Mouse (Mus musculus) thymus, postnatal 14 days (tissue): ENCODE results near the gene C1qtnf7.

Experiments used
- DNase-seq: peaks from one replicate; pipeline ENCODE4 v3.0.0; 2021

The C1qtnf7 gene

DNA sequence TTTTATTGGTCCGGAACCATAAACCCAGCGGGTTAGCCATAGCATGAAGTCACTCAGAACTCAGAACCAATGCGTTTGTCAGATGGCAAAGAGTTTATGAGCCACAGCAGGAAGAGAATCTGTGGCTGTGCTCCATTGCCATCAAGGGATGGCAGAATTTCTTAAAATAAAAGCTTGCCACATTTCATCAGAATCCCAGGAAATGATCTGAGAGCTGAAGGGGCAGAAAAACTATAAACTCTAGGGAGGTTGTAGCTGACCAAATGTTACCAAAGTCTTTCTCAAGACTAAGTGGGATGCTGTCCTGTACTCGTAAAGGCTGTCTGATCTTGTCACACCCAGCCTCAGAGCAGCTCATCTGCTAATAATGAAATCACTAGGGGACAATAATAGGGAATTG, 110.1 kb downstream of the C1qtnf7 start:
- no peak for DNase-seq

DNA sequence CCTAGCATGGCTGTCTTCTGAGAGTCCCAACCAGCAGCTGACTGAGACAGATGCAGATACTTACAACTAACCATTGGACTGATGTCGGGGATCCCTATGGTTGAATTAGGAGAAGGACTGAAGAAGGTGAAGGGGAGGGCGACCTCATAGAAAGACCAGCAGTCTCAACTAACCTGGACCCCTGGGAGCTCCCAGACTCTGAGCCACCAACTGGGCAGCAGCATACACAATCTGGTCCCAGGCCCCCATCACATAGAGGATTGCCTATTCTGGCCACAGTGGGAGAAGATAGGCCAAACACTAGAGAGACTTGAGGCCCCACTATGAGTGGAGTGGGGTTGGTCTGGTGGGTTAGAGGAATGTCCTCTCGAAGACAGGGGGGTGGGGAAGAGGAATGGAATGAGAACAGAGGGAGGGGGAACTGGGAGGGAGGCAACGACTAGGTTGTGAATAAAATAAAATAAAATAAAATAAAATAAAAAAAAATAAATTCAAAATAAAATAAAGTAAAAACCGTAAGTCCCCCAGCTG, 118.8 kb downstream of the C1qtnf7 start:
- no peak for DNase-seq

DNA sequence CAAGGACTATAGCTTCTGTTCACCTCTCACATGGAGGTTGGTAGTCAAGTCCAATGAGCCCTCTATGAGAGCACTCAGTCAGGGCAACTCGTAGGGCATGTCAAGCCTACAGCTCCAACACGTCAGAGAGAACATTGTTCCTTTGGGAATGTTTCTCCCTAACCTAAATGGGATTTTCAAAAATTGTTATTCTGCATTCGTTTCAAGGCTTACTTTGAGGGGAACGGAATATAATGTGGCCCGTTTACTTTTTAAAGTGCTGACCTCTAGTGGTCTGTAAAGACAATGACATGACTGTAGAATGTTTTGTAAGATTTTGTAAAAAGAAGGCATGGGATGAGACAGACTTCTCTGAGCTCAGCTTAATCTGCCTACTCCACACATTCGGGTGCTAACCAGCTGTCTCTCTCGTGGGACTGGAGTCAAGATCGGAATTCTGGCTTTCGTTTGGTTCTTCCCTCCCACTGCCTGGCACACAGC, 119.3 kb downstream of the C1qtnf7 start:
- no peak for DNase-seq

DNA sequence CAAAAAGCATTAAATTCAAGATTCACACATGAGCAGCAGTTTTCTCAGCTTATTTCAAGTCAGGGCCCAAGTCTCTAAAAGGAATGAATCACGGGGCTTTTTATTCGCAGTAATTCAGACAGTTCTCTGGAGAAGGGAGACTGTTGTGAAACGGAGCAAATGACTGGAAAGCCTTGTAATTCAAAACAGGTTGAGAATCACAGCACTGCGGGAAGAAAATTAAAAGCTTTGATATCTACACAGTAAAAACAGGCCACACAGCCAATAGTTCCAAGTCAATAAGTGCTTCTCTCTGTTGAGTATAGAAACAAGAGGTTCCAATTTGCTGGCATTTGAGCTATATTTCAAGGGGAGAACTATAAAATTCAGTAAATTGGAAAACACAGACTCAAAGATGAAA, 129.7 kb downstream of the C1qtnf7 start:
- no peak for DNase-seq

DNA sequence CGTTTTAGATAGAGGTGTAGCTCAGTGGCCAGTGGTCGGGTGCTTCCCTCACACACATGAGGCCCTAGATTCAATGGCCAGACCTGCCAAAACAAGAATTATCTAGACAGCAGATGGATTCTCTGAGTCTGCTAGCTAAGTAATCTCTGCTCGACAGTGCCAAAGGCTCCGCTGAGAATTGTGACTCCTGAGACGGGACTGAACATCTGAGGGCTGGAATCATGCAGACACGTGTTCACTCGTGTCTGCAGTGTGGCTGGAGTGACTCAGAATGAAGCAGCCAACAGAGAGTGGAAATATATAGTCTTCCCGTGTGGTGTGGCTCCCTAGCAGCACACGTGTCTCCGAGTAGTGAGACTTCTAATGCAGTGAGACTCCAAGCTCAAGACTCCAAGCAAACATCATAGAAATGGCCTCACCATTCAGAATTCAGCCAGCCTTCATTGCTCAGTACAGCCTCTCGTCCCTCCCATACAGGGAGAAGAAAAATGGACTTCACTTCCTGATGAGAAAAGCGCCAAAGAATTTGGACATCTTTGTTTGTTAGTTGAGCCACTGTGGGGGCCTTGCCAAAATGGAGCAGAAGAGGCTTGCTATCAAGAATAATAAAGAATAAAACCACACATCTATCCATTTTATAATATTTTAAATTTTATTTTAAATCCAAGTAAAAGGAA, 131.9 kb downstream of the C1qtnf7 start:
- no peak for DNase-seq

DNA sequence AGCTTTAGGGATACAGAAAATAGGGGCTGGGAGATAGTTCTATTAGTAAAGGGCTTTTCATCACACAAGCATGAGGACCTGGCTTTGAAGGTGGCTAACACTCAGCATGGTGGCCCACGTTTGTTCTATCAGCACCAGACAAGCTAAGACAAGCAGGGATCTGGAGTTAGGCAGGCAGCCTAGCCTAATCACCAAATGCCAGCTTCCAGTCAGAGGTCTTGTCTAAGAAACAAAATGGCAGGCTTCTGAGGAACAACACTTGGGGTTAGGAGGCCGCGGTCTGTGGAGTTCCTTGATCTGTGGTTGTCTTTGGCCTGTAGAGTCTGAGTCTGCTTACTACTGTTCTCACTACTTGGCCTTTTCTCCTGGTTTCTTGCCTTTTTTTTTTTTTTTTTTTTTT, 146.2 kb downstream of the C1qtnf7 start:
- no peak for DNase-seq

DNA sequence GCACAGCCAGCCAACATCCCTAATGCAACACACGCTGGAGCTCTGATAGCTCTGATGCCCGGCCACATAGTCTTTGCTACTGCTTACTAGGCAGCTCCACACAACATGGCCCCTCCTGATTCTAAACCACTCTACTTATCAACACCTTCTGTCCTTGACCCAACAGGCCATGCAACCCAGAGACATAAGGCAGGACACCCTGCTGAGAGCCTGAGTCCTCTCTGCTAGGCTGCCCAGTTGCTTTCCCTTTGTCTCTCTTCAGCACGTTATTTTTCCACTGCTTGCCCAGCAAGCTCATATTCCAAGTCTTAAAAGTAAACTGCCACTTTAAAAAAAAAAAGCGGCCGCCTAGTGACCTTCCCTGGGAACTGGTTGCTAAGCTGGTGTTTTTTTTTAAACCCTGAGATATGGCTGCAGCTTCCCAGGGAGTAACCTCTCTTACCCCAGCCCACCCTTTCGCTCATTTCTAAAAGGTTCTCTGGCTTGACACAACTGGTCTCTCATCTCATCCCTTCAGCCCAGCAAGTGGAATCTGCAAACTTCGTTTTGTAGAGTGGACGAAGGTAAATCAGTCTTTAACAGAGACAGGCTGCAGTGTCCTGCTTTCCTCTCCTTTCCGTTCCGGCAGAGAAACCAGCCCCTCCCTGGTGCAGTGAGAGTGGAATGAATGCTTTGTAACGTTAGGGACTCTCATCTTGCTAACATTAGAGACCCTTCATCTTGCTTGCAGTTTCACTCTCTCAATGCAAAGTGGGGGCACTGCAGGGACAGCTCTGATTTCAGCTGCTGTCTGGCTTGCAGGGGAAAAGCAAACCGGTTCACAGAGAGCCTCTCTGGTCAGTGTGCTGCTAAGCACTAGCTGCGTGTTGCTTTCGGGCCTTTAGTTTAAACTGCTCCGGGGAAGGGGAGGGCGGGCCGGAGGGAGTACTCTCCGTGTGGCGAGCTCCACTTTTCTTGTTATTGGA, 146.9 kb downstream of the C1qtnf7 start, which contains the start of gene Cc2d2a:
Gene Cc2d2a (plus strand): TSS at position 350 of the 965 bp plus-strand sequence.
- no peak for DNase-seq

DNA sequence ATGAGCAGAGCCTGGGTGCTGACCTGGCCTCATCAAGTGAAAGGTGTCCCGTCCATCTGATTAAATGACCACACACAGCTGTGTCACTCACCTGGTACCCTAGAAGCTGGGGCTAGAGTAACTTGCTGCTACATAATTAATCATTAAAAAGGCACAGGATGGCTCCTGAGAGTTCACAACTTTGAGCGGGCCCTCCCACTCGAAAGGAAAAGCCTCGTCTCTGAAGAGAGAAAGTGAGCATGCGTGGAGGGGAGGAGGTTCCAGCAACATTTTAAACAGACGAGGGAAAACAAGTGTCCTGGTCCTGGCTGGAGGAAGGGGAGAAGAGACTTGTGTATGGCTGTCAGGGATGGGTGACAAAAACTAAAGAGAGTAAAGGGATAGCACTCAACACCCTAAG, 148.2 kb downstream of the C1qtnf7 start:
- no peak for DNase-seq

DNA sequence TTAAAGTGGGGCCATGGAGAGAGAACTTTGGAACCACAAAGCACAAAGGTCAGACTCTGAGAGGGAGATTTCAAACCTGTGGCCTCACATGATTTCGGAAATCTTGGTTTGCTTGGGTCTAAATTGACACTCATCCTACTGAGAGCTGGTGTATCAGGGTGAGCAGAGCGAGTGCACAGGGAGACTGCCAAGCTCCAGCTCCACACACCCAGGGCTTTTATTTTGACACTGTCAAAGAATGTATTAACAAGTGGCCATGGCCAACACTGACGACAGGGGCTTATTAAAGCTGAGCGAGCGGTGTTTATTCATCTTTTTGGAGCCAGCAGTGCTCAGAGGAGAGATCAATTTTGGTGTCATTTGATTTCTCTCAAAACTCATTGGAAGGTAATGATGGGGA, 149.8 kb downstream of the C1qtnf7 start:
- DNase-seq: no peak
